Mouse (Mus musculus) myocyte (in vitro differentiated cells): ENCODE results near the gene Zhx3.

ENCODE experiments used
- POLR2A ChIP-seq: IDR thresholded peaks from one replicate; pipeline ENCODE4 v1.6.1; 2011; ENCODE audit warnings: low read depth, mild to moderate bottlenecking, control low read depth, moderate library complexity; ENCODE audit not compliant: insufficient read length
- USF1 ChIP-seq: IDR thresholded peaks from one replicate; pipeline ENCODE4 v1.6.1; 2011; ENCODE audit warnings: low read depth, mild to moderate bottlenecking, control low read depth, moderate library complexity

GRCm38 (mm10) chr2:160802326-160802725 is 70.5 kb downstream of the Zhx3 start:
- TF ChIP-seq USF1 (no peak), POLR2A (no peak)
